Mouse (Mus musculus) lung, postnatal 0 days (tissue): ENCODE data around the gene Kcnk1. TPM values are rescaled to one million over a fixed set of nuclear protein-coding genes. Genes with fewer than 3 reads are reported as not detected.
A peak's percentile ranks its signal among the peaks of the same experiment; 100 is the strongest.

Source experiments
- ATAC-seq: fragments of 200-750 bp; cut with Nextera tagmentation; 2 replicates; pipeline ENCODE4 v1.8.0; 2017; ENCODE audit warnings: moderate library complexity
- DNase-seq: peaks from one replicate; pipeline ENCODE4 v3.0.0-alpha.2; 2016; ENCODE audit warnings: low spot score
- H3K27ac ChIP-seq: fragments of 300-500 bp; sonication (generic); 2 replicates; pipeline ENCODE4 v1.5.1; 2014; ENCODE audit warnings: antibody characterized with exemption, mild to moderate bottlenecking, low read length, mixed read lengths
- H3K27me3 ChIP-seq: fragments of 300-500 bp; sonication (generic); replicated peaks from 2 replicates; pipeline ENCODE4 v1.6.1; 2014; ENCODE audit warnings: low read length, mixed read lengths; ENCODE audit not compliant: insufficient read depth
- H3K36me3 ChIP-seq: fragments of 300-500 bp; sonication (generic); 2 replicates; pipeline ENCODE4 v1.6.1; 2014; ENCODE audit warnings: low read length, mixed read lengths; ENCODE audit not compliant: insufficient read depth
- H3K4me1 ChIP-seq: fragments of 300-500 bp; sonication (generic); 2 replicates; pipeline ENCODE4 v1.6.1; 2014; ENCODE audit warnings: antibody characterized with exemption, low read depth, low read length, mixed read lengths; ENCODE audit not compliant: insufficient read depth
- H3K4me2 ChIP-seq: fragments of 300-500 bp; sonication (generic); replicated peaks from 2 replicates; pipeline ENCODE4 v1.6.1; 2014; ENCODE audit warnings: low read depth, mild to moderate bottlenecking, low read length, moderate library complexity, mixed read lengths
- H3K4me3 ChIP-seq: fragments of 300-500 bp; sonication (generic); 2 replicates; pipeline ENCODE4 v1.5.1; 2014; ENCODE audit warnings: low read depth, low read length
- H3K9ac ChIP-seq: fragments of 300-500 bp; sonication (generic); replicated peaks from 2 replicates; pipeline ENCODE4 v1.6.1; 2014; ENCODE audit warnings: low read depth, mild to moderate bottlenecking
- H3K9me3 ChIP-seq: fragments of 300-500 bp; sonication (generic); 2 replicates; pipeline ENCODE4 v1.6.1; 2016; ENCODE audit warnings: low read length, mixed read lengths
- CTCF ChIP-seq: IDR thresholded peaks from 2 replicates; pipeline ENCODE4 v1.5.1; 2016; ENCODE audit warnings: antibody characterized with exemption, mild to moderate bottlenecking
- EP300 ChIP-seq: IDR thresholded peaks from 2 replicates; pipeline ENCODE4 v1.6.1; 2016; ENCODE audit warnings: antibody characterized with exemption, mild to moderate bottlenecking, control low read depth
- WGBS: fragments of 180-500 bp; shearing (Covaris S2); extraction: QIAGEN DNeasy Blood & Tissue Kit; methylation state at CpG from one replicate; pipeline ENCODE4 v1.1.7; 2014; 5-methylcytosine and 5-hydroxymethylcytosine counted together
- polyA plus RNA-seq: library from polyadenylated mRNA; unstranded; fragments of >200 nt; fragmentation: Nextera tagmentation; extraction: Ambion mirVana; gene quantifications from 2 replicates; pipeline ENCODE4 v1.2.1, GENCODE M21; 2015

The Kcnk1 gene
- polyA plus RNA-seq, 1 experiment from 2014 or later = 63.6 TPM

GRCm38 (mm10) chr8:126003546-126003945 lies 8.6 kb downstream of the Kcnk1 start:
- H3K9ac ChIP-seq = no peak overlapping the region
- no peaks in the 10 kb centered on the region for H3K9me3 ChIP-seq
- no peaks in the 10 kb centered on the region for H3K27me3 ChIP-seq
- 84% methylated on average over 6 of the region's 6 CpGs for WGBS
- no peak overlapping the region for H3K4me2 ChIP-seq
- no peak overlapping the region for H3K27ac ChIP-seq
- no peaks in the 10 kb centered on the region for H3K4me1 ChIP-seq
- no peaks in the 10 kb centered on the region for H3K36me3 ChIP-seq
- no peak for DNase-seq
- TF ChIP-seq CTCF = no peak
- no peak for TF ChIP-seq EP300
- no peak for ATAC-seq
- no peak overlapping the region for H3K4me3 ChIP-seq

GRCm38 (mm10) chr8:126004953-126005352 lies 10.0 kb downstream of the Kcnk1 start:
- Histone ChIP-seq H3K9ac (no peak overlapping the region), H3K4me1 (no peaks in the 10 kb centered on the region), H3K27me3 (no peaks in the 10 kb centered on the region), H3K27ac (no peak overlapping the region), H3K36me3 (no peaks in the 10 kb centered on the region), H3K4me2 (no peak overlapping the region), H3K9me3 (no peaks in the 10 kb centered on the region), H3K4me3 (no peak overlapping the region)
- TF ChIP-seq EP300 (no peak), CTCF (no peak)
- DNase-seq = no peak
- 63% methylated on average over 7 of the region's 7 CpGs for WGBS
- ATAC-seq = no peak

- Histone ChIP-seq H3K4me2 (no peak overlapping the region), H3K36me3 (no peaks in the 10 kb centered on the region), H3K4me1 (no peaks in the 10 kb centered on the region), H3K9me3 (no peaks in the 10 kb centered on the region), H3K27ac (no peak overlapping the region), H3K27me3 (no peaks in the 10 kb centered on the region), H3K4me3 (no peak overlapping the region), H3K9ac (no peak overlapping the region)
- ATAC-seq (no peak), DNase-seq (no peak)
- TF ChIP-seq CTCF = no peak
- TF ChIP-seq EP300 = no peak
- WGBS = 75% methylated on average over 11 of the region's 11 CpGs
Measured at GRCm38 (mm10) chr8:126006310-126006990, 11.5 kb downstream of the Kcnk1 start.

DNA sequence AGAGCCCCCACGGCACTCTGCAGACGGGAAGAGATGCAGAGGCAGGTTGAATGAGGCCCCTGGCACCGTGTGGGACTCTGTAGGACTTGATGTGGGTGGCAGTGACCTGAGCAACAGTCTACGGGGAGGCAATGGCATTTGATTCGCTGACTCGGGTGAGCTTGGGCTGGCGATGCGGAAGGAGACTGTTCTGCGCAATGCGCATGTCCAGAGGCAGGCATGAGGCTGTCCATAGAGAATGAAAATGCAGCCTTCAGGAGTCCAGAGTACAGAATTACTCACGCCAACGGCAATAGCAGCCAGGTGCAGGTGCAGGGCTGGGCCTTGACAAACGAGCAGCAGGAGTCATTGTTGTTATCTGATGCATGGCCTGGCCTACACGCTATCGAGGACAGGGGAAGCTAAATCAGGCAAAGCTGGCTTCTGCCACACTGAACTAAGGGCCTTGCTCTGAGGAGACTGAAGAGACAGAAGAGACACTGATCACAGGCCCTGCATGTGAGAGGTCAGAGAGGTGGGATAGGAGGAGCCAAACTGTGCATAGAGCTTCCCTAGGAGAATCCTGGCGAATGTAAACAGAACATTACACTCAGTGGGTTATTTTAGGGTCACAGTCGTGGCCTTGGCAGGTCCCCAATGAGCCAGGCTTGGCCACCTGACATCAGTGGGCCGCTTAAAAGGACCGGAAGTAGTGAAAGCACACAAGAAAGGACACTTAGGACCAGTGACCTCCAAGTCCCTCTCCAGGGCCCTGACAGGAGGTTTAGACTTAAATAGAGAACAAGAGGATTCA lies 12.8 kb downstream of the Kcnk1 start:
- H3K9ac ChIP-seq = no peak overlapping the region
- no peak overlapping the region for H3K27ac ChIP-seq
- H3K27me3 ChIP-seq = no peaks in the 10 kb centered on the region
- no peak for TF ChIP-seq EP300
- no peak for TF ChIP-seq CTCF
- ATAC-seq = no peak
- no peaks in the 10 kb centered on the region for H3K9me3 ChIP-seq
- no peak for DNase-seq
- WGBS = 63% methylated on average over 19 of the region's 19 CpGs
- no peak overlapping the region for H3K4me2 ChIP-seq
- H3K36me3 ChIP-seq = no peaks in the 10 kb centered on the region
- H3K4me1 ChIP-seq = no peaks in the 10 kb centered on the region
- H3K4me3 ChIP-seq = no peak overlapping the region

GRCm38 (mm10) chr8:126008945-126009344 lies 14.0 kb downstream of the Kcnk1 start:
- H3K36me3 ChIP-seq = no peaks in the 10 kb centered on the region
- no peak for TF ChIP-seq EP300
- H3K9me3 ChIP-seq = no peaks in the 10 kb centered on the region
- no peak for ATAC-seq
- DNase-seq = no peak
- no peak overlapping the region for H3K9ac ChIP-seq
- no peak overlapping the region for H3K4me2 ChIP-seq
- WGBS = 80% methylated on average over 2 of the region's 2 CpGs
- no peak overlapping the region for H3K27ac ChIP-seq
- no peaks in the 10 kb centered on the region for H3K4me1 ChIP-seq
- no peak overlapping the region for H3K4me3 ChIP-seq
- no peaks in the 10 kb centered on the region for H3K27me3 ChIP-seq

DNA sequence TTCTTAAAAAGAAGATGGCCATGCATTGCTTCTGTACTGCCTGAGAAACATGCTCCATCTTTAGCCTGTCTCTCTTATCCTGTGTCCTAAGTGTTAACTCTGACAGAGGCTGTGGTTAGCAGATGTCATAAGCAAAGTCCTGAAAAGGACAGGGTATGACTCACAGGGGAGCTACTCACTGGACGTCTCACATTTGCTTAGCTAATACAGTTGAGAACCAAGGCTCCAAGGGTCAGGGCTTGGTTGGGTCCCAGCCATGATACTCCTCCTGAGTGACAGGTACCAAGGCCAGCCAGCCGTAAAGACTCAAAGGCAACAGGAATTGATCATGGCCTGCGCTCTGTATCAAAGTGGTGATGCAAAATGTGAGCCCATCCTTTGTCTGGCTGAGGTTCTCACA lies 15.9 kb downstream of the Kcnk1 start:
- Histone ChIP-seq H3K9me3 (no peaks in the 10 kb centered on the region), H3K9ac (no peak overlapping the region), H3K4me3 (no peak overlapping the region), H3K4me2 (no peak overlapping the region), H3K36me3 (no peaks in the 10 kb centered on the region), H3K27me3 (no peaks in the 10 kb centered on the region), H3K4me1 (no peaks in the 10 kb centered on the region), H3K27ac (no peak overlapping the region)
- DNase-seq = no peak
- TF ChIP-seq CTCF (no peak), EP300 (no peak)
- 62% methylated on average over 3 of the region's 3 CpGs for WGBS
- ATAC-seq = peak; percentile 19; the same call in 1 of the 2 replicates
